Mouse (Mus musculus) C2C12 (cell line): Measurements from ENCODE around the gene Atp1a1. TPM values are rescaled to one million over a fixed set of nuclear protein-coding genes. Genes with fewer than 3 reads are reported as not detected.

Source experiments
- H3K27me3 ChIP-seq: one replicate; pipeline ENCODE4 v1.6.1; 2011; ENCODE audit not compliant: control insufficient read depth, insufficient read depth, insufficient read length
- H3K36me3 ChIP-seq: one replicate; pipeline ENCODE4 v1.6.1; 2011; ENCODE audit not compliant: control insufficient read depth, insufficient read depth
- H3K4me3 ChIP-seq: one replicate; pipeline ENCODE4 v1.5.1; 2011; ENCODE audit warnings: mild to moderate bottlenecking, control low read depth; ENCODE audit not compliant: poor library complexity, insufficient read depth, severe bottlenecking
- H3K79me2 ChIP-seq: one replicate; pipeline ENCODE4 v1.6.1; 2011; ENCODE audit not compliant: control insufficient read depth, insufficient read depth
- H3K79me3 ChIP-seq: one replicate; pipeline ENCODE4 v1.6.1; 2011; ENCODE audit warnings: low read depth, control low read depth
- H3ac ChIP-seq: one replicate; pipeline ENCODE3; 2011; ENCODE audit warnings: low read depth; ENCODE audit not compliant: control insufficient read depth, insufficient read length
- CEBPB ChIP-seq: IDR thresholded peaks from one replicate; pipeline ENCODE4 v1.6.1; 2011; ENCODE audit warnings: low read depth, mild to moderate bottlenecking, control low read depth, moderate library complexity
- CTCF ChIP-seq: IDR thresholded peaks from one replicate; pipeline ENCODE4 v1.5.1; 2011; ENCODE audit not compliant: control insufficient read depth, insufficient read depth, insufficient read length
- FOSL1 ChIP-seq: IDR thresholded peaks from one replicate; pipeline ENCODE4 v1.8.0; 2011; ENCODE audit warnings: mild to moderate bottlenecking, low read length; ENCODE audit not compliant: poor library complexity, insufficient read depth, severe bottlenecking
- MAX ChIP-seq: IDR thresholded peaks from one replicate; pipeline ENCODE4 v1.6.1; 2011; ENCODE audit warnings: mild to moderate bottlenecking, control low read depth
- MYOD1 ChIP-seq: IDR thresholded peaks from one replicate; pipeline ENCODE4 v1.6.1; 2011; ENCODE audit warnings: low read depth; ENCODE audit not compliant: control insufficient read depth, insufficient read length
- MYOG ChIP-seq: IDR thresholded peaks from one replicate; pipeline ENCODE4 v1.6.1; 2011; ENCODE audit not compliant: control insufficient read depth, insufficient read length; ENCODE audit errors: extremely low read depth
- USF1 ChIP-seq: IDR thresholded peaks from one replicate; pipeline ENCODE4 v1.6.1; 2011; ENCODE audit warnings: low read depth, mild to moderate bottlenecking, control low read depth, moderate library complexity
- polyA plus RNA-seq: library from polyadenylated mRNA; unstranded; fragments of >200 nt; fragmentation: generic; extraction: Trizol; gene quantifications from one replicate; pipeline ENCODE4 v1.2.1, GENCODE M21; 2012; ENCODE audit warnings: missing spikeins

Atp1a1 gene
- polyA plus RNA-seq, 1 experiment: 228 TPM

DNA sequence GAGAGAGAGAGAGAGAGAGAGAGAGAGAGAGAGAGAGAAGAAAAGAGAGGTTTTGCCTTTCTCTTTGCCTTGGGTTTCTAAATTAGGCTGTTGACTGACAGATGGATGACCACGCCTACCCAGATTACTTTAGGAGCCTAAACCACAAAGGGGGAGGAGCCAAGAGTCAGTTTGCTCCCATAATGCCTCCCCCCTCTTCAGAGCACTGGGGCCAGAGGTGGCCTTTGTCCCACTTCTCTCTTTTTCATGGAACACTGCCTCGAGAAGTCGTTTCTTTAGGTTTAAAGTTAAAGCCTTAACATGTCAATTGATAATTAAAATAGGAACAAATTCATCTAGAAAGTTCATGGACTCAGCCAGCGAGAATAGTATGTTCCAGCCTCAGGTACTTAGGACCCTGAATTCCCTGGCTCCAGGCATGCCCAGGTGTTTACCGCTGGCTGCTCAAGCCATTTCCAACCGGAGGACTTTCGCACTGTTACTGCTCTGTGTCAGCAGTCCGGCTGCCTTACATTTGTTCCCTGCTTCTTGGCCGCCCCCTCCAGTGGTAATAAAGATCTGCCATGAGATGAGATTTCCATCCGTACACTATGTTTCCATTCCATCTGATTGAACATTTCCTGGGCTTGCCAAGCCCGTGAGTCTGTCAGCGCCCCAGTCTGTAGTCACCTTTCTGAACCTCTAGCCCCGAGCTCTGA, 43.8 kb upstream of the Atp1a1 start:
- no peak overlapping the region for H3ac ChIP-seq
- no peak overlapping the region for H3K4me3 ChIP-seq
- H3K79me3 ChIP-seq: no peaks in the 10 kb centered on the region
- no peak for TF ChIP-seq FOSL1
- TF ChIP-seq USF1: no peak
- no peak for TF ChIP-seq MYOD1
- H3K27me3 ChIP-seq: peaks cover 5% of the 10 kb centered on the region
- no peaks in the 10 kb centered on the region for H3K79me2 ChIP-seq
- no peaks in the 10 kb centered on the region for H3K36me3 ChIP-seq

DNA sequence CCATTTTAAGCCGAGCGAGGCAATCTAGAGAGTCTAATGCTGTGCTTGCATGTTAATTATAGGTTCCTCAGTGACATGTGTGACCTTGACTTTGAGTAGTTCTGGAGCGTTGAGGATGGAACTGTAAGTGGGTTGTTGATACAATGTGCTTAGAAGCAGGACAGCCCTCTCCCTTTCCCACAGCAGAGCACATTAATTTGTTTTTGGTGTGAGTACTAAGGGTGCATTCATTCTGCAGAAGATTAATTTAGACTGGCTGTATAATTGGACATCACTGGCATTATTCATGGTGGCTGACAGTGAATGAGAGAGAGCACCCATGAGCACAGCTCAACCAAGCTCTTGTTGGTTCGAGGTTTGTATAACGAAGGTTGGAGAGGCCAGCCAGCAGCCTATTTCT, 42.3 kb upstream of the Atp1a1 start:
- no peaks in the 10 kb centered on the region for H3K79me2 ChIP-seq
- H3K4me3 ChIP-seq: no peak overlapping the region
- H3K36me3 ChIP-seq: no peaks in the 10 kb centered on the region
- H3K79me3 ChIP-seq: no peaks in the 10 kb centered on the region
- no peak for TF ChIP-seq USF1
- TF ChIP-seq CTCF: no peak
- TF ChIP-seq MYOD1: no peak
- no peak for TF ChIP-seq FOSL1
- no peak for TF ChIP-seq MAX
- TF ChIP-seq MYOG: no peak
- TF ChIP-seq CEBPB: no peak
- no peak overlapping the region for H3ac ChIP-seq
- H3K27me3 ChIP-seq: no peaks in the 10 kb centered on the region

DNA sequence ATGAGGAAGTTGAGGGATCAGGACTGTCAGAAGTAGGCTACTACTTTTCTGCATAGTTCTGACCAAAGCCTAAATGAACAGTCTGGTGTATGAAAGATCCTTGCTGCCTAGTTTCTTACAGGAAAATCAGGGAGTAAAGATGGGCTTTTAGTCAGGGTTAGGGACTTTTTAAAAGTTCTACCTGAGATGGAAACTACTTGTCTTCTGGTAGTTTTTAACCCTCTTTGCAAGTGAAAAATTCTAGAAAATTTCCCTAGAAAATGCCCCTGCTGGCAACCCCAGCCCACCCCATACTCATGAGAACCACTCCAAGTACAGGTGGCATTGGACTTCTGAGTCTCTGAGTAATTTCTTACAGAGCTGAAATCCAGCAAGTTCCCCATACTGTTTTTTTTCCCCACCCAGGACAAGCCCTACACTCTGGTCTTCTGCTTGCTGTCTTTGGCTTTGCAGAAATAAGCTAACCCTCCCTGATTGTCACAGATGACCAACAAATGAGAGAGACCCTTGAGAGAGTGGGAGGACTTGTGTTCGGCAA, 41.2 kb upstream of the Atp1a1 start:
- H3K79me3 ChIP-seq: no peaks in the 10 kb centered on the region
- no peak overlapping the region for H3ac ChIP-seq
- H3K36me3 ChIP-seq: no peaks in the 10 kb centered on the region
- no peak overlapping the region for H3K4me3 ChIP-seq
- TF ChIP-seq MAX (no peak), MYOG (no peak), CEBPB (no peak), MYOD1 (no peak), CTCF (no peak), FOSL1 (no peak)
- no peaks in the 10 kb centered on the region for H3K79me2 ChIP-seq
- H3K27me3 ChIP-seq: no peaks in the 10 kb centered on the region

- no peak overlapping the region for H3K4me3 ChIP-seq
- no peak overlapping the region for H3ac ChIP-seq
- no peaks in the 10 kb centered on the region for H3K27me3 ChIP-seq
- no peak for TF ChIP-seq CTCF
- no peak for TF ChIP-seq CEBPB
- TF ChIP-seq FOSL1: no peak
- TF ChIP-seq USF1: no peak
- TF ChIP-seq MYOD1: no peak
- no peak for TF ChIP-seq MAX
- TF ChIP-seq MYOG: no peak
- H3K79me2 ChIP-seq: no peaks in the 10 kb centered on the region
- no peaks in the 10 kb centered on the region for H3K79me3 ChIP-seq
- no peaks in the 10 kb centered on the region for H3K36me3 ChIP-seq
Observed at GRCm38 (mm10) chr3:101644062-101644802, 39.7 kb upstream of the Atp1a1 start.

- TF ChIP-seq CTCF: no peak
- TF ChIP-seq MAX: no peak
- TF ChIP-seq CEBPB: no peak
- no peak for TF ChIP-seq MYOG
- TF ChIP-seq USF1: no peak
- TF ChIP-seq MYOD1: no peak
- no peak for TF ChIP-seq FOSL1
- no peaks in the 10 kb centered on the region for H3K79me3 ChIP-seq
Observed at GRCm38 (mm10) chr3:101643264-101643663, 38.8 kb upstream of the Atp1a1 start.

More at GRCm38 (mm10) chr3:101643264-101643663, 38.8 kb upstream of the Atp1a1 start:
- H3K36me3 ChIP-seq: no peaks in the 10 kb centered on the region
- no peaks in the 10 kb centered on the region for H3K79me2 ChIP-seq
- H3ac ChIP-seq: no peak overlapping the region
- H3K27me3 ChIP-seq: no peaks in the 10 kb centered on the region
- H3K4me3 ChIP-seq: no peak overlapping the region
